Mouse (Mus musculus): ENCODE results near the gene Rnf167.

Rnf167 gene

GRCm38 (mm10) chr11:70655571-70656455 lies 8.8 kb downstream of the Rnf167 start:
- DNase-seq, result peak; percentile 64 to 68

GRCm38 (mm10) chr11:70656456-70656927 lies 9.5 kb downstream of the Rnf167 start:
- DNase-seq, result no peak

GRCm38 (mm10) chr11:70656964-70657363 lies 9.9 kb downstream of the Rnf167 start, which contains the start of gene Eno3:
Eno3 (plus strand) TSS chr11:70657202.
- DNase-seq, result no peak

GRCm38 (mm10) chr11:70657573-70657972 lies 10.5 kb downstream of the Rnf167 start:
- DNase-seq, result no peak

- no peak for DNase-seq
These were observed 11.0 kb downstream of the Rnf167 start for GRCm38 (mm10) chr11:70657991-70658390.

- no peak for DNase-seq
These were observed 11.5 kb downstream of the Rnf167 start for GRCm38 (mm10) chr11:70658521-70658920.

- DNase-seq, result no peak
These were observed 11.9 kb downstream of the Rnf167 start for GRCm38 (mm10) chr11:70658942-70659341.

GRCm38 (mm10) chr11:70660571-70660970 lies 13.5 kb downstream of the Rnf167 start:
- no peak for DNase-seq

- DNase-seq, result no peak
These were observed 16.1 kb downstream of the Rnf167 start for GRCm38 (mm10) chr11:70663101-70663500.

- DNase-seq, result no peak
These were observed 16.9 kb downstream of the Rnf167 start for GRCm38 (mm10) chr11:70663957-70664356.

GRCm38 (mm10) chr11:70664741-70665140 lies 17.7 kb downstream of the Rnf167 start:
- DNase-seq, result no peak

- no peak for DNase-seq
These were observed 19.7 kb downstream of the Rnf167 start for GRCm38 (mm10) chr11:70666687-70667086.

- DNase-seq, result no peak
These were observed 20.5 kb downstream of the Rnf167 start for GRCm38 (mm10) chr11:70667271-70668150.

GRCm38 (mm10) chr11:70668335-70668770 lies 21.3 kb downstream of the Rnf167 start:
- no peak for DNase-seq

- peak; percentile 91 to 93 for DNase-seq
These were observed 21.9 kb downstream of the Rnf167 start, which contains the start of gene Spag7 for GRCm38 (mm10) chr11:70668771-70669505. Spag7 (minus strand) TSS chr11:70669416.

- DNase-seq, result peak; percentile 87 to 89
These were observed 22.7 kb downstream of the Rnf167 start for GRCm38 (mm10) chr11:70669582-70670345.

GRCm38 (mm10) chr11:70670483-70670882 lies 23.4 kb downstream of the Rnf167 start:
- no peak for DNase-seq

GRCm38 (mm10) chr11:70671333-70672047 lies 24.5 kb downstream of the Rnf167 start:
- no peak for DNase-seq

GRCm38 (mm10) chr11:70674014-70674413 lies 27.0 kb downstream of the Rnf167 start:
- DNase-seq, result no peak

- DNase-seq, result no peak
These were observed 27.5 kb downstream of the Rnf167 start for GRCm38 (mm10) chr11:70674501-70674900.

- DNase-seq, result no peak
These were observed 31.1 kb downstream of the Rnf167 start for GRCm38 (mm10) chr11:70678092-70678491.

Measured in B cell, adult 2 months (primary cell).